Mouse (Mus musculus) midbrain, postnatal 0 days (tissue): ENCODE measurements at regions not wholly inside any gene's neighbourhood (a gene's known extent, or its start where the extent isn't known, plus 50 kb on each side); places are given as distances from the start of the nearest gene placed in this dataset.
A peak's percentile ranks its signal among the peaks of the same experiment; 100 is the strongest.

Experiments
- ATAC-seq: fragments of 200-750 bp; cut with Nextera tagmentation; 2 replicates; pipeline ENCODE4 v1.8.0; 2017; ENCODE audit warnings: moderate number of reproducible peaks, mild to moderate bottlenecking, moderate TSS enrichment, moderate library complexity; ENCODE audit not compliant: low FRiP score
- DNase-seq: peaks from one replicate; pipeline ENCODE4 v3.0.0-alpha.2; 2015; ENCODE audit warnings: low spot score
- H3K27ac ChIP-seq: fragments of 300-500 bp; sonication (generic); 2 replicates; pipeline ENCODE4 v1.5.1; 2014; ENCODE audit warnings: low read depth, mild to moderate bottlenecking, low read length, mixed read lengths
- H3K27me3 ChIP-seq: fragments of 300-500 bp; sonication (generic); 2 replicates; pipeline ENCODE4 v1.6.1; 2014; ENCODE audit warnings: low read length, control low read depth, mixed read lengths; ENCODE audit not compliant: insufficient read depth
- H3K36me3 ChIP-seq: fragments of 300-500 bp; sonication (generic); 2 replicates; pipeline ENCODE4 v1.6.1; 2014; ENCODE audit warnings: low read length, control low read depth, mixed read lengths; ENCODE audit not compliant: insufficient read depth
- H3K4me1 ChIP-seq: fragments of 300-500 bp; sonication (generic); 2 replicates; pipeline ENCODE4 v1.6.1; 2014; ENCODE audit warnings: mild to moderate bottlenecking, control low read depth, antibody characterized with exemption, low read length, mixed read lengths; ENCODE audit not compliant: insufficient read depth
- H3K4me2 ChIP-seq: fragments of 300-500 bp; sonication (generic); 2 replicates; pipeline ENCODE4 v1.6.1; 2014; ENCODE audit warnings: low read depth, mild to moderate bottlenecking, low read length, mixed read lengths; ENCODE audit not compliant: poor library complexity, severe bottlenecking
- H3K4me3 ChIP-seq: fragments of 300-500 bp; sonication (generic); 2 replicates; pipeline ENCODE4 v1.5.1; 2014; ENCODE audit warnings: low read depth, mild to moderate bottlenecking, low read length, moderate library complexity
- H3K9ac ChIP-seq: fragments of 300-500 bp; sonication (generic); replicated peaks from 2 replicates; pipeline ENCODE4 v1.6.1; 2014; ENCODE audit warnings: mild to moderate bottlenecking, low read length, moderate library complexity, mixed read lengths; ENCODE audit not compliant: poor library complexity, severe bottlenecking
- H3K9me3 ChIP-seq: fragments of 300-500 bp; sonication (generic); 2 replicates; pipeline ENCODE4 v1.6.1; 2016; ENCODE audit warnings: low read length, control low read depth
- CTCF ChIP-seq: IDR thresholded peaks from 2 replicates; pipeline ENCODE4 v1.5.1; 2016; ENCODE audit warnings: antibody characterized with exemption, mild to moderate bottlenecking
- WGBS: fragments of 180-500 bp; shearing (Covaris S2); extraction: QIAGEN DNeasy Blood & Tissue Kit; methylation state at CpG from one replicate; pipeline ENCODE4 v1.1.7; 2014; 5-methylcytosine and 5-hydroxymethylcytosine counted together

DNA sequence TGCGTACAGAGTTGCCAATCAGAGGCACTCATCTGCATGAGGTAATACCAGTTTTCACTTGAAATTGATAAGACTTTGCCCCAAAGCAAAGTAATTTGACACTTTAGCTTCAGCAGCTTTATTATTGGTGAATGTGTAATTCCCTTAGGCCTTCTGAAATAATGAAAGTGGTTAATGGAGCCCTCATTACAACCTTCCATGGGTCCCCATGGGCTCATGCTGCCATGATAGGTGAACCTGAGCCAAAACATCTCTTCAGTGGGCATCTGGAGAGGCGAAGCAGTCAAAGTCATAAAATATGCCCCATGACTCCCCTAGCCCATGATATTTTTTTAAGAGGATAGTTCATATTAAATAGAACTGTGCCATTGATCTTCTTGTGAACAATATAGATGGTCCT, 471.1 kb upstream of the Zeb2 start:
- no peaks in the 10 kb centered on the region for H3K36me3 ChIP-seq
- no peak overlapping the region for H3K4me3 ChIP-seq
- TF ChIP-seq CTCF = no peak
- H3K4me2 ChIP-seq = no peak overlapping the region
- WGBS = 83% methylated on average over 2 of the region's 2 CpGs
- no peak overlapping the region for H3K9ac ChIP-seq
- no peak overlapping the region for H3K27ac ChIP-seq
- DNase-seq = no peak
- no peaks in the 10 kb centered on the region for H3K27me3 ChIP-seq
- no peaks in the 10 kb centered on the region for H3K4me1 ChIP-seq
- no peak for ATAC-seq
- no peaks in the 10 kb centered on the region for H3K9me3 ChIP-seq

DNA sequence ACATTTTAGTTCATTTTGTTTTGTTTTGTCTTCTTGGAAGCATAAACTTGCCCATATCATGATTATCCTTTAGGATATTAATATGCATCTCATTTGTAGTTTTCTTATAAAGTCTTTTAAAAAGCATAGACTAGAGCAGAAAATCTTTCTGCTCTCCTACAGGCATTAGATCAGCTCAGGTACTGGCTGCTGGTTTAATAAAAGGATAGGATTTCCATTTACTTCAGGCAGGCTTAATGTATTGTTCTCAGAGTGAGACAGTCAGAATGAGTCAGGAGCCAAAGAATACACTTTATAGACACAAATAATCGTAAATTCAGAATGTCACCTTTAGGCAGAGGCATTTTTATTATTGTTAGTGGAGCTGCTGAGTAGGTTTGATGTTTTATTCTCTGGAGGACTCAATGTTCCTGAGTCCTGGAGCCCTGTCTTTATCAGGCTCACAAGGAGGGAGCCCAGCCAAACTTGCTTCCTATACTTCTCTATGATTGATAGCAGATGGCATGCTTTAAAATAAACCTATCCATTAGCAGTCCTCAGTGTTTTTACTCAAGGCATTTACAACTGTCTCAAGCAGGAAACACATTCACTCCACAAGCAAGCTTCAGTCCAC, 469.5 kb upstream of the Zeb2 start:
- H3K4me1 ChIP-seq = no peaks in the 10 kb centered on the region
- no peak overlapping the region for H3K4me3 ChIP-seq
- H3K36me3 ChIP-seq = no peaks in the 10 kb centered on the region
- 45% methylated on average over 1 of the region's 1 CpGs for WGBS
- H3K4me2 ChIP-seq = no peak overlapping the region
- ATAC-seq (no peak), DNase-seq (peak; percentile 5)
- no peak overlapping the region for H3K27ac ChIP-seq
- H3K9me3 ChIP-seq = no peaks in the 10 kb centered on the region
- no peak for TF ChIP-seq CTCF
- no peaks in the 10 kb centered on the region for H3K27me3 ChIP-seq
- no peak overlapping the region for H3K9ac ChIP-seq

DNA sequence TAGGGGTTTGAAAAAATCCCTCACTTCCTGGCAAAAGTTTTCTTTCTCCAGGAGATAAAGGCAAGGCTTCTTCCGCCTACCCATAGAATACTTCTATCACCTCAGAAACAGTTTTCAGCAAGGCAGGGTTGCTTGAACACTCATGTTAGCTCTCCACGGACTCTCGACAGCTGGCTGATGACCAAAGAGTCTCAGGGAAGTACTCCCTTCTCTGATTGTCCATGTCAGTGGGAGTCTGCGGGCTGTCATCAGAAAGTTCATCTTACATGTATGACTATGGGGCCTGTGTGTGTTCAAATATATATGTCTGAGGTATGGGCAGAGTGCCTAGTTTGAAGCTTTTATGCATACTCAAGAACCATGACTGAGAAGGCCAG, 464.3 kb upstream of the Zeb2 start:
- Histone ChIP-seq H3K9me3 (no peaks in the 10 kb centered on the region), H3K4me1 (no peaks in the 10 kb centered on the region), H3K27me3 (no peaks in the 10 kb centered on the region), H3K4me3 (no peak overlapping the region), H3K9ac (no peak overlapping the region), H3K4me2 (no peak overlapping the region), H3K36me3 (no peaks in the 10 kb centered on the region), H3K27ac (no peak overlapping the region)
- WGBS = 92% methylated on average over 4 of the region's 4 CpGs
- ATAC-seq (no peak), DNase-seq (peak; percentile 10)
- TF ChIP-seq CTCF = no peak

DNA sequence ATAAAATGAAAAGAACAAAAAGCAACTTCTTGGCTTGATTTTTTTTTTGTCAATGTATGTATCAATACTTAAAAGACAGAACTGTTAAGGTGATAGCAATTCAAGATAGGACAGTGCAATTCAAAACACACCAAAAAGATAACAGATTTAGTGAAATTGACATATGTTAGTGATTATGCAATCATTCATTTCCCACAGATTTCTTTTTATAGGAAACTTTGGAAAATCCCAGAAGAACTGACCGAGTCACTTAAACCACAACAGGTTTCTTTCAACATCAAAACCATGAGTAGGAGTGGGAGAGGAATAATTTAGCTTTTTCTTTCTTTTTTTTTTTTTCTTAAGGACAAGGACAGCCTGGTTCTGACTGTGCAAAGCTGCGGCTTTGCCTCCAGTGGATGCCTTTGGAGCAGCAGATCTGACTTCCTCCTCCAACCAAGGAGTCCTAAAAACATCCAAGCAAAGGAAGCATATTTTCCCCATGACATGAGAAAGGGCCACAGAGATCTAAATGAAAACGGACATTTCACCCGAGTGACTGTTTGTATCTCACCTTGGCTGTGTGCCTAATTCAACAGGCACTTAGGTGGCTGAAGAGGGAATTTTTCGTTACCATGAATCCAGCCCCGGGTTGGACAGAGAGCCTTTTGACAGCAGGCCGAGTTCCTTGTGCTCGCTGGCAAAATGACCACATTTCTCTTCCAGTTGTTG, 463.8 kb upstream of the Zeb2 start:
- no peak overlapping the region for H3K4me3 ChIP-seq
- DNase-seq (peak; percentile 46), ATAC-seq (no peak)
- H3K9me3 ChIP-seq = no peaks in the 10 kb centered on the region
- TF ChIP-seq CTCF = no peak
- H3K27me3 ChIP-seq = no peaks in the 10 kb centered on the region
- H3K4me2 ChIP-seq = no peak overlapping the region
- no peaks in the 10 kb centered on the region for H3K4me1 ChIP-seq
- no peak overlapping the region for H3K27ac ChIP-seq
- no peak overlapping the region for H3K9ac ChIP-seq
- 71% methylated on average over 8 of the region's 8 CpGs for WGBS
- H3K36me3 ChIP-seq = no peaks in the 10 kb centered on the region

DNA sequence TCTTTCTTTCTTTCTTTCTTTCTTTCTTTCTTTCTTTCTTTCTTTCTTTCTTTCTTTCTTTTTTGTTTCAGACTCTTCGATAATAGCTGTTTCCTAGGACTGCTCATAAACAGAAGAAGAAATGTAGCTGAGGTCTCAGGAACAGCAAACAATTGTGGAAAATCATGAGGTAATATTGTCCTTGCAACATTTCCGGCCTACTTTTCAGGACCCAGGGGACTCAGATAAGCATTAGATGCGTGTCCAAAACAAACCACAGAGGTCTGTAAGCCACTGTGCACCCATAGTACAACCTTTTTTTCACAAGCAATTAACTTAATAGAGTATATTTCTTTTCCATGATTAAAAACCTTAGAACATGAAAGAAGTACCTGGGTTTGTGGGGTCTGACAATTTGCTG, 455.7 kb upstream of the Zeb2 start:
- no peak overlapping the region for H3K9ac ChIP-seq
- 87% methylated on average over 3 of the region's 3 CpGs for WGBS
- no peaks in the 10 kb centered on the region for H3K4me1 ChIP-seq
- H3K9me3 ChIP-seq = no peaks in the 10 kb centered on the region
- H3K27me3 ChIP-seq = no peaks in the 10 kb centered on the region
- no peak overlapping the region for H3K4me3 ChIP-seq
- ATAC-seq (no peak), DNase-seq (no peak)
- TF ChIP-seq CTCF = no peak
- no peak overlapping the region for H3K27ac ChIP-seq
- no peaks in the 10 kb centered on the region for H3K36me3 ChIP-seq
- no peak overlapping the region for H3K4me2 ChIP-seq

DNA sequence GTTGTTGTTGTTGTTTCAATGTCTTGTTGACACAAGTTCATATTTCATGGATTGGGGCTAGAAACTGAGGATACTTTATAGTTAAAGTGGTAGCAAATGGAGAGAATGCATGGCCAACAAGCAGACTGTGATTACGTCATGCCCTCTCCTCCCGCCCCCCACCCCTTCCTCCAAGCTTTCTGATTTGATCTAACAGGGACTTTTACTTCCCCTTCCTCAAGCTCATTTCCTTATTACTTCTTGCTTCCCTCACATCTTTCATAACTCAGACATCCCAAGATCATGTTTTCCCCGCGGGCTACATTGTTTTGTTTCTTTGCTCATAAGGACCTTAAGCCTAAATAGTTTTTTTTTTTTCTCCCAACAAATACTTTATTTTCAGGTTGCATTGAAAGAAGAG, 437.5 kb upstream of the Zeb2 start:
- Histone ChIP-seq H3K9ac (no peak overlapping the region), H3K4me2 (no peak overlapping the region), H3K27me3 (no peaks in the 10 kb centered on the region), H3K4me1 (no peaks in the 10 kb centered on the region), H3K36me3 (no peaks in the 10 kb centered on the region), H3K27ac (no peak overlapping the region), H3K9me3 (no peaks in the 10 kb centered on the region), H3K4me3 (no peak overlapping the region)
- ATAC-seq (no peak), DNase-seq (no peak)
- TF ChIP-seq CTCF = no peak
- 88% methylated on average over 4 of the region's 4 CpGs for WGBS
